Mouse (Mus musculus) liver (tissue): Measurements from ENCODE around the gene Agl.

Experiments used
- DNase-seq: peaks from one replicate; pipeline ENCODE4 v3.0.0-alpha.2; 2020; ENCODE audit warnings: mixed read lengths

Gene Agl

GRCm38 (mm10) chr3:116740963-116741362 is 67.0 kb downstream of the Agl start:
- no peak for DNase-seq

DNA sequence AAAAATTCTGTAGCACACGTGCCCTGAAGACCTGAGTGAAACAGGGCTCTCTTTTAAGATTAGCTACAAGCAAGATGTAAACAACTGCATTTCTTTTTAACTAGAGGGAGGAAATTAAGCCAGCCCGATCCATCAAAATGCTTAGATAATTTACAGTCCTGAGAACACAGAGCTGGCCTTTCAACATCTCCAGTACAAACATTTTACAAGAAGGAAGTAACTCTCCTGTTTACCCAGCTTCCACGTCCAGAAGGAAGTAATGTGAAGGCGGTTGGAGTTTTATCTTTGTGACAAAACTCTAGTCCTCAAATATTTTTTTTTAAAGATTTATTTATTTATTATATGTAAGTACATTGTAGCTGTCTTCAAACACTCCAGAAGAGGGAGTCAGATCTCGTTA is 67.9 kb downstream of the Agl start:
- DNase-seq: no peak

DNA sequence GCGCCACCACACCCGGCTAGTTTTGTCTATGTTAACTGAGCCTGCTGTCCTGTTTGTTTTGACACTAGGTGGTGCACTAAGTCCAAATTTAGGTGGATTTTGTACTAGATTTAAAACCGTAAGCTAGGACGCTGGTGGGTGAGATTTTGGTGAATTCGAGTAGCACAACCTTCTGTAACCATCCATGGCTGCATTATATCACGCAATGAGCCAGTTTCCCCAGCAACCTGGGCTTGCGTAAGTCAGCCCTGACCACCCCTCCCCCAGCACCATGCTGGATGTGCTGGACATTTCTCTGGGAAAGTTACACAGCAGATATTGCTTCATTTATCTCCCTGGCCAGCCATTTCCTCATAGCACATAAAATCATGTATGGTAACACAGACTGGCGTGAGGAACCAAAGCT is 70.6 kb downstream of the Agl start:
- DNase-seq: peak; percentile 53

- no peak for DNase-seq
Measured at GRCm38 (mm10) chr3:116729483-116730174, 78.3 kb downstream of the Agl start.

DNA sequence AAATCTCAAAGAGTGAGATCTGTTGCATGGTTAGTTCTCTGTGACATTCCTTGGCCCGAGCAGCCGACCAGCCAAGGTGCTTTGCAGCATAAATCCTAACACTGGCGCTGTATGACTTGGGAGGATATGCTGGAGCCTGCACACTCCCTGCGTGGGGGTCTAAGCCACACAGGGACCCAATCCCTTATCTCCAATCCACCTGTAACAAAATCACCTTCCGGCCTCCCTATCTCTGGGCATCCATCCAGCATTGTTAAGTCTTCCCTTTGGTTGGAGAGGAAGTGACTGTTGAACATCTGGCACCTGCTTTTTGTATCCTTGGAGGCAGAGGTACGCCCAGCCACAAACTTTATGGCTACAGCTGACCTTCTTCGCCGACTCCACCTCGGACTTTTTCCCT is 81.2 kb downstream of the Agl start:
- DNase-seq: no peak

DNA sequence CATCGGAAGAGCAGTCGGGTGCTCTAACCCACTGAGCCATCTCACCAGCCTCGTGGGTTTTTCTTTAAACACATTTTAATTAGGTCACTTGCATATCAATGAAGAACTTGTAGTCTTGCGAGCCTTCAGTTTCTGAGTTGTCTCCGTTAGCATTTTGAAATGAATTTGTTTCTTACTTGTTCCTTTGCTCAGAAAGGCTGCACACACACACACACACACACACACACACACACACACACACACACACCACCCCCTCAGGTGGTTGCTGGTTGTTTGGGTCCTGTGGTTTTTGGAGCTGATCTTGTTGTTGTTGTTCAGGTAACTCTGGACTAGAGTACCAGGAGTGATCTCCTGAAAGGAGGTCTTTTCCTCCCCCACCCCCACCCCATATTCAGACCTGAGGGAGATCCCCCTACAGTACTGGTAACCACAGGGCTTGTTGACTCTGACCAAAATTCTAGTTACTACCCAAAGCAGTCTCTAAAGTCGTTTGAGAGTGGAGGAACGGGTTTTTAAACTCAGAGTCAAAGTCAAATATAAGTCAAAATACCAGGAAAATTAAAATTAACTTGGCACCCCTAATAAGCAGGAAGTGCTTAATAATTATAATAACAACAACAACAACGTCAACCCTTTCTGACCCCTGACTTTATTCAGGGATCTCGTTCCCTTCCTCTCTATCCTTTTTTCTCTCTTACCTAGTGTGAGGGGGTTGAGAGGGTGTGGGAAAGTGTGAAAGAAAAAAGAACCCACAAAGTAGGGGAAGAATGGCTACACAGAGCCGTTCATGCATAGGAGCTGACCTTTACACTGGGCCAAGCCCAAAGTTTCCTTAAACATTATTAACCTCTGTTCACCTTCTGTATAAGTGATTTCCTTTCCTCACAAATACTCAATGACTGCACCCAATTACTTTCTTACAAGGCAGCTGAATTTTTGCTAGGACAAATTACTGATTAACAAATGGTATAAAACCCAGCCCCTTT is 84.2 kb downstream of the Agl start:
- no peak for DNase-seq

- DNase-seq: no peak
Measured at GRCm38 (mm10) chr3:116722980-116723379, 85.0 kb downstream of the Agl start.

DNA sequence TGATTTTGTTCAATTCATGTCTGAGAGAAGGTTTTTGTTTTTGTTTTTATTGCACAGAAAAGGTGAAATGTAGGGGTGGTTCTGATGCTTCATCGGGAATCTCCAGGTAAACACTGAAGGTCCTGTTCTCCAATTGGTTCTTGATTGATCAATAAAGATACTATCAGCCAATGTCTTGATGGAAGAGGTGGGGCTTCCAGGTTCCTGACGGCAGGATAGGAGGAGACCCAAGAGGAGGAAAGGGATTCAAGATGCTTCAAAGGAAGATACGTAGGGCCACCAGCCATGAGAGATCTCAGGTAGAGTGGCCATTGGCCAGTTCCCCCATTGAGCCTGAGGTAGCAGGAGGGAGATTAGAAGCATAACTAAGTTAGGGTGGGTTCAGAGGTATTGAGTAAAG is 89.0 kb downstream of the Agl start:
- no peak for DNase-seq

DNA sequence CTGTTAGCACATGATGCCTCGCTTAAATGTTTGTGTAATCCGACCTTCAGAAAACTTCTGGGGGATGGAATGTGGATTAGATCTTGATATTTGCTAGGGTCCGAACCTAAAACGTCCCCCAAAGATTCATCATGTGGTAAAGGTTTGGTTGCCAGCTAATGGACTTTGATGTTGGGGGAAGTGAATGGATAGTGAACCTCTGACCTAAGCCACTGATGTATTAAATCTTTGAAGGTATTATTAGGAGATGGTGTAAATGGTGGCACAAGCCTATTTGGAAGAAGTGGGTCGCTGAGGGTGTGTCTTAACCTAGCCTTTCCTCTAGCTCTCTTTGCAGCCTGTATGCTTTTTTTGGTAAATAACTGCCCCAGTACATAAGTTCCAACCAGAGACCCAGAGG is 94.9 kb downstream of the Agl start:
- no peak for DNase-seq

GRCm38 (mm10) chr3:116712436-116712881 is 95.5 kb downstream of the Agl start, which contains the start of gene Slc35a3:
TSS of gene Slc35a3 (minus strand) at chr3:116712831.
- DNase-seq: no peak

DNA sequence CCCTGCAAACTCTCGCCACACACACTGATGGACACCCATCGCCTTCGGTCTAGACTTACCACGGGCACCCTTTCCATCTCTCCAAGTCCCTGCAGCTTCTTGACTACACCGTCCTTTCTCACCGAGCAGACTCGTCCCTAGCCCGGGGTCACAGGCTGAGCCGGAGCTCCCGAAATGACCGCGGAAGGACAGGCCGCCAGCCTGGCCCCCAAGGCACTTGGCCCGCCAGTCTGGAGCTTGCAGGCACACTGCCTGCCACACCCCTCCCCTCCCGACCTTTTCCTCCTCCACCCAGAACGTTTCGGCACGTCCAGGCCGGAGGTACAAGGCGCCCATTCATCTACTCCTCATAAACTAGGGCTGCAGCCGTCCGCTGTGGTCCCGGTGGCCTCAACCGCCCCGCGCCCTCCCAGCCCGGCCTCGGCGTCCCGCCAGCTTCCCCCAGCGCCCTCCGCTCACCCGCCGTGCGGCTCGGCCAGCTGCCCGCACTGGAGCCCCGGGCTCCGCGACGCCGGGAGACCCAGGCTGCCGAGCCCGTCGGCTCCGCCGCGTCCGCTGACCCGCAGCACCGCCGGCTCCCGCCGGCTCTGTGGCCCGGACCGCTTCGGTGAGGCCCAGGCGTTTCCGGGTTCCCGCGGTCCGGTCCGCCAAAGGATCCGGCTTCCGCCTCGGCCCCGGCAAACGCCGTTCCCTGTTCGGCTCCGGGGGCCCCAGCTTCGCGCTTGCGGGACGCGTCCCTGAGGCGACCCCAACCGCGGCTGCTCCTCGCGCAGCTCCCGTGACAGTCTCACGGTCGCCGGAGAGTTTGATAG is 96.1 kb downstream of the Agl start:
- peak; percentile 85 for DNase-seq

GRCm38 (mm10) chr3:116710941-116711340 is 97.0 kb downstream of the Agl start:
- DNase-seq: peak; percentile 43

DNA sequence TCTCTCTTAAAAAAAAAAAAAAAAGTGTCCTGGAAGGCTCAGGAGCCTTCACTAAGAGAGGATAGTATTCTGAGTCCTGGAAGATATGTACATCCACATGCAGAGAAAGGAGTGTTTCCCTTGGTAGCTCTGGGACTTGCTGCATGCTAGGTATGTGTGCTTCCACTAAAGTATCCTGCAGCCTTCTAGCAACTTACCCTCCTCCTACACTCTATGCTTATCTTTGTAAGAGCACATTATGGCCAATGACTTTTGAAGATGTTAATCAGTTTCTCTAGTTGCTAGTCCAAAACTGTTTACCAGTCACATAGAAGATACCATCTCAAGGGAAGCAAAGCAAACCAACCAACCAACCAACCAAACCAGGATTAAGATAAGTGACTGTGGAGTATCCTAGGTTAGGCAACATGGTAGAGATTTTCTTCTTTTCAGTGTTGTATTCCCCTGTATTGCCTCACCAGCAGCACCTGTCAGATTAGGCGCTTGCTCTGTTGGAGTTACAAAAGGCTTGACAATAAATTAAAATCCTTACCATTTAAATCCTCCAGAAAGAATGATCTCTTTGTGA is 102.2 kb downstream of the Agl start:
- DNase-seq: no peak

GRCm38 (mm10) chr3:116703835-116704234 is 104.1 kb downstream of the Agl start:
- DNase-seq: no peak

- no peak for DNase-seq
Measured at GRCm38 (mm10) chr3:116702647-116703272, 105.2 kb downstream of the Agl start.

GRCm38 (mm10) chr3:116701601-116702000 is 106.4 kb downstream of the Agl start:
- no peak for DNase-seq

GRCm38 (mm10) chr3:116698786-116699185 is 109.2 kb downstream of the Agl start:
- no peak for DNase-seq

- DNase-seq: no peak
Measured at GRCm38 (mm10) chr3:116695666-116695985, 112.3 kb downstream of the Agl start.

GRCm38 (mm10) chr3:116694955-116695665 is 112.9 kb downstream of the Agl start:
- peak; percentile 50 for DNase-seq

DNA sequence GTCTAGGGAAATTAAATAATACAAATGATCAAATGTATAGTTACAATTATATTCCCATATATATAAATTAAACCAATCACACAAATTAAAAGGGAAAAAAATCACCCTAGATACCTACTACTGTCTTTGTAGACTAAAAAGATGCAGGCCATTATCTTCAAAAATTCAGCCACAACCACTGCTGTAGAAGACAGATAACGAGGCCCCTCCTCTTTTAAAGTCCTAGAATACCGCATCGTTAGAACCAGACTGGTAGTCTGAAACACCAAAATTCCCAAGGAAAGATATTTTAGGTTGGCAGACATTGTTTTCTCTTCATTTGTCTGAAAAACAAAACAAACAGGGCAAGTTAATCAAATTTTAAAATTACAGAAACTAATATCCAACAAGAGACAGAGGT is 113.7 kb downstream of the Agl start:
- peak; percentile 36 for DNase-seq
